Mouse (Mus musculus): Measurements from ENCODE around the gene Gpr160. TPM values are rescaled to one million over a fixed set of nuclear protein-coding genes. Genes with fewer than 3 reads are reported as not detected.

The Gpr160 gene
- polyA plus RNA-seq, 1 experiment from 2014 or later: 12.0 TPM

DNA sequence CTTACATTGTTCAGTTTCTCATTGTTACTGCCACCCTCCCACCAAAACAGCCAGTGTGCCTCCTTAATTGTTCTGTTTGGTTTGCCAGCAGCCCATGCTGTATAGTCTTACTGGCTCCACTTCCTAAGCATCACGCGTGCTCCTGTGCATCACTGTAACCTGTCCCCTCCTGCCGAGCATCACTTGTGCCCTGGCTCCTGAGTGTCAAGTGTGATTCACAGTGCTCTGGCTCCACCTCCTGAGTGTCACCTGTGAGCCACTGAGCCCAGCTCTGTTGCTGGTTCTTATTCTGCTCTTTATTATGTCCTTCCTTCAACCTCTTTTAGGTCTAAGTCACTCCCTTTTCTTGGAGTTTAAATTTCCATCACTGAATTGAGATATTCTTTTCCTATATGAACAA lies 31.7 kb downstream of the Gpr160 start:
- Histone ChIP-seq H3K4me2 (ENCODE audit: low read depth, low read length) (no peak overlapping the region), H3K4me3 (ENCODE audit: low read length) (no peak overlapping the region), H3K9me3 (ENCODE audit: control insufficient read depth, low read length) (no peaks in the 10 kb centered on the region), H3K9ac (ENCODE audit: low read depth, low read length) (no peak overlapping the region), H3K36me3 (ENCODE audit: control insufficient read depth, insufficient read depth, low read length) (no peaks in the 10 kb centered on the region), H3K27ac (ENCODE audit: low read length) (no peak overlapping the region), H3K4me1 (ENCODE audit: control insufficient read depth, insufficient read depth, low read length) (no peaks in the 10 kb centered on the region), H3K27me3 (replicated peaks; ENCODE audit: control insufficient read depth, insufficient read depth, low read length) (no peaks in the 10 kb centered on the region)
- 86% methylated on average over 3 of the region's 3 CpGs for whole genome bisulfite sequencing
- no peak for ATAC-seq

- ATAC-seq: no peak
- H3K4me1 ChIP-seq (ENCODE audit: control insufficient read depth, insufficient read depth, low read length): no peaks in the 10 kb centered on the region
- H3K9me3 ChIP-seq (ENCODE audit: control insufficient read depth, low read length): no peaks in the 10 kb centered on the region
- WGBS: 45% methylated on average over 1 of the region's 1 CpGs
- 0 out of 2 replicates have a peak, but pooled peaks cover 2% of the 10 kb centered on the region for H3K36me3 ChIP-seq (ENCODE audit: control insufficient read depth, insufficient read depth, low read length)
- H3K4me3 ChIP-seq (ENCODE audit: low read length): no peak overlapping the region
- H3K4me2 ChIP-seq (ENCODE audit: low read depth, low read length): no peak overlapping the region
- no peak overlapping the region for H3K27ac ChIP-seq (ENCODE audit: low read length)
- no peak overlapping the region for H3K9ac ChIP-seq (ENCODE audit: low read depth, low read length)
- no peaks in the 10 kb centered on the region for H3K27me3 ChIP-seq (replicated peaks; ENCODE audit: control insufficient read depth, insufficient read depth, low read length)
Measured at GRCm38 (mm10) chr3:30889014-30889413, 33.3 kb downstream of the Gpr160 start.

DNA sequence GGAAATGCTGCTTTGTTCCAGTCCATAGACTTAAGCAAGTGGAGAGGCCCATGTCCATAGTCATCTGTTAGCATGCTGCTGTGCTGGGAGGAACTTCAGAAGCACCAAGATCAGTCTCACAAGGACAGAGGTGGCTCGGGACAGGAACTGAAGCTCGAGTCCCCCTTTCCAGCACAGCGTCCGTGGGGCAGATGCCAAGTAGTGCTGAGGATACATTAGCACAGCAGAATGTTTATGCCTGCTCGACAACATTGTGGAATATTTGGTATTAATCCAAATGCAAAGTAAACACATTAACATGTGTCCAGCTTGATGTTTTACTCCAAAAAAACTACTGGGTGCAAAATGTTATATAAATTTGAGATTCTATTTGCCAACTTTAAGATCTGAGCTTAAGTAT lies 41.0 kb downstream of the Gpr160 start:
- H3K9ac ChIP-seq (ENCODE audit: low read depth, low read length): no peak overlapping the region
- ATAC-seq: no peak
- no peaks in the 10 kb centered on the region for H3K9me3 ChIP-seq (ENCODE audit: control insufficient read depth, low read length)
- 64% methylated on average over 5 of the region's 5 CpGs for WGBS
- no peaks in the 10 kb centered on the region for H3K27me3 ChIP-seq (replicated peaks; ENCODE audit: control insufficient read depth, insufficient read depth, low read length)
- H3K4me3 ChIP-seq (ENCODE audit: low read length): no peak overlapping the region
- H3K27ac ChIP-seq (ENCODE audit: low read length): no peak overlapping the region
- no peak overlapping the region for H3K4me2 ChIP-seq (ENCODE audit: low read depth, low read length)
- H3K4me1 ChIP-seq (ENCODE audit: control insufficient read depth, insufficient read depth, low read length): 0 out of 2 replicates have a peak, but pooled peaks cover 2% of the 10 kb centered on the region
- peaks cover 11% of the 10 kb centered on the region; the same call in 1 of the 2 replicates for H3K36me3 ChIP-seq (ENCODE audit: control insufficient read depth, insufficient read depth, low read length)

- no peaks in the 10 kb centered on the region for H3K27me3 ChIP-seq (replicated peaks; ENCODE audit: control insufficient read depth, insufficient read depth, low read length)
- ATAC-seq: no peak; the same call in 1 of the 2 replicates
- peaks cover 8% of the 10 kb centered on the region; the same call in 1 of the 2 replicates for H3K36me3 ChIP-seq (ENCODE audit: control insufficient read depth, insufficient read depth, low read length)
- WGBS: 78% methylated on average over 8 of the region's 8 CpGs
- no peaks in the 10 kb centered on the region for H3K9me3 ChIP-seq (ENCODE audit: control insufficient read depth, low read length)
- H3K4me2 ChIP-seq (ENCODE audit: low read depth, low read length): no peak overlapping the region
- H3K9ac ChIP-seq (ENCODE audit: low read depth, low read length): no peak overlapping the region
- H3K27ac ChIP-seq (ENCODE audit: low read length): no peak overlapping the region
- H3K4me1 ChIP-seq (ENCODE audit: control insufficient read depth, insufficient read depth, low read length): 0 out of 2 replicates have a peak, but pooled peaks cover 2% of the 10 kb centered on the region
- no peak overlapping the region for H3K4me3 ChIP-seq (ENCODE audit: low read length)
Measured at GRCm38 (mm10) chr3:30899407-30899806, 43.7 kb downstream of the Gpr160 start.

DNA sequence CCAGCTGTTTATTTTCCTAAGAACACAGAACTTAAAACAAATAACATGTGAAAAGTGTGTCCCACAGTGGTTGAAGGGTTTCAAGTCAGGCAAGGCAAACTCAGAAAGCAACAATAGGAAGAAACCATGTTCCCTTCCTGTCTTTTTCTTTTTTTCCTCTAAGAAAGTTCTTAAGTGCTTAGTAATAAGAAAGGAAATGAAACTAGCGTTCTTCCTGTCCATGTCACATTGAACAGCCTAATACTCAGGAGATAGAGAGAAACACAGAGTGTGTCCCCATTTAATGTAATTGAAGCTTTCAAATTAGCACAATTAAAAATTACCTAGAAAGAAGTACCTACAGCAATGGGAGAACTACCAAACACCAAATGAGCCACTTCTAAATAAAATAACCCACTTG lies 48.9 kb downstream of the Gpr160 start:
- Histone ChIP-seq H3K4me2 (ENCODE audit: low read depth, low read length) (no peak overlapping the region), H3K4me3 (ENCODE audit: low read length) (no peak overlapping the region), H3K9me3 (ENCODE audit: control insufficient read depth, low read length) (no peaks in the 10 kb centered on the region), H3K36me3 (ENCODE audit: control insufficient read depth, insufficient read depth, low read length) (peaks cover 15% of the 10 kb centered on the region; the same call in 1 of the 2 replicates), H3K9ac (ENCODE audit: low read depth, low read length) (no peak overlapping the region), H3K27me3 (replicated peaks; ENCODE audit: control insufficient read depth, insufficient read depth, low read length) (no peaks in the 10 kb centered on the region), H3K27ac (ENCODE audit: low read length) (no peak overlapping the region), H3K4me1 (ENCODE audit: control insufficient read depth, insufficient read depth, low read length) (no peaks in the 10 kb centered on the region)
- ATAC-seq: no peak
- WGBS: 89% methylated on average over 1 of the region's 1 CpGs

- Histone ChIP-seq H3K27me3 (replicated peaks; ENCODE audit: control insufficient read depth, insufficient read depth, low read length) (no peaks in the 10 kb centered on the region), H3K4me1 (ENCODE audit: control insufficient read depth, insufficient read depth, low read length) (no peaks in the 10 kb centered on the region), H3K9ac (ENCODE audit: low read depth, low read length) (no peak overlapping the region), H3K36me3 (ENCODE audit: control insufficient read depth, insufficient read depth, low read length) (peaks cover 10% of the 10 kb centered on the region; the same call in 1 of the 2 replicates), H3K9me3 (ENCODE audit: control insufficient read depth, low read length) (no peaks in the 10 kb centered on the region), H3K27ac (ENCODE audit: low read length) (no peak overlapping the region), H3K4me3 (ENCODE audit: low read length) (no peak overlapping the region), H3K4me2 (ENCODE audit: low read depth, low read length) (no peak overlapping the region)
- WGBS: 53% methylated on average over 4 of the region's 4 CpGs
- peak; percentile 33; the same call in 1 of the 2 replicates for ATAC-seq
Measured at GRCm38 (mm10) chr3:30917160-30917559, 61.4 kb downstream of the Gpr160 start.

DNA sequence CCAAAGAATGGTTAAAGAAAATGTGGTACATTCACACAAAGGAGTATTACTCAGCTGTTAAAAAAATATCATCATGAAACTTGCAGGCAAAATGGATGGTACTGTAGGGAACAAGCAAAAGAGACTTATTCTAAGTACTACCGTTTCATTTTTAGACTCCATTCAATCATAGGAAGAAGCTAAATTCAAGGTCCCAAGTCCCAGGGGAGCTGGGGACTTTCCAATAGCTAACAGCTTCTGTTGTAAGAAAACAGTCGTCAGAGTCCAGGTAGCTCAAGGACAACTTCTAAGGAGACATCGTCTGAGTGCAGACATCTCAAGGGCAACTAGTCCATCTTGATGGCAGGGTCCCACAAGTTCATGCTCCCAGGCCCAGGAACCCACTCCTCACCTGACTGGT lies 71.9 kb downstream of the Gpr160 start:
- 91% methylated on average over 3 of the region's 3 CpGs for WGBS
- H3K36me3 ChIP-seq (ENCODE audit: control insufficient read depth, insufficient read depth, low read length): peaks cover 10% of the 10 kb centered on the region
- H3K27ac ChIP-seq (ENCODE audit: low read length): no peak overlapping the region
- no peaks in the 10 kb centered on the region for H3K4me1 ChIP-seq (ENCODE audit: control insufficient read depth, insufficient read depth, low read length)
- H3K9me3 ChIP-seq (ENCODE audit: control insufficient read depth, low read length): no peaks in the 10 kb centered on the region
- H3K4me2 ChIP-seq (ENCODE audit: low read depth, low read length): no peak overlapping the region
- no peak overlapping the region for H3K9ac ChIP-seq (ENCODE audit: low read depth, low read length)
- H3K4me3 ChIP-seq (ENCODE audit: low read length): no peak overlapping the region
- ATAC-seq: no peak
- no peaks in the 10 kb centered on the region for H3K27me3 ChIP-seq (replicated peaks; ENCODE audit: control insufficient read depth, insufficient read depth, low read length)

DNA sequence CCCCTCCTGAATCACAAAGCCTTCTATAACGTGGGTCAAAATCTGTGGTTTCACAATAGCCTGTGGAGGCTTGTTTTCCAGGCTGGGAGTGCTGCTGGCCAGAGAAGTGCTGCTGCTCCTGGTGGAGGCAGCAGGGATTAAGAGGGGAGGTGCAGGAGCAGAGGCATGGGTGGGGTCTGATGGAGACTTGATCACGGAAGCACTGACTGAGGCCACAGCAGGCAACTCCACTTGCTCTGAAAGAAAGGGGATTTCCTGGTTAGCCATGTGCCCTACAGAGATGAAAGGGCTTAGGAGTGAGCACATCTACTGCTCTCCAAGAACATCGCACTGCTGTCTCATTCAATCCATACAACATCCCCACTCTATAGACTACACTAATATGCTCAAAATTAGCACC lies 74.1 kb downstream of the Gpr160 start:
- H3K9me3 ChIP-seq (ENCODE audit: control insufficient read depth, low read length): no peaks in the 10 kb centered on the region
- no peak for ATAC-seq
- no peak overlapping the region for H3K4me3 ChIP-seq (ENCODE audit: low read length)
- no peaks in the 10 kb centered on the region for H3K4me1 ChIP-seq (ENCODE audit: control insufficient read depth, insufficient read depth, low read length)
- 52% methylated on average over 3 of the region's 3 CpGs for WGBS
- H3K27ac ChIP-seq (ENCODE audit: low read length): no peak overlapping the region
- H3K36me3 ChIP-seq (ENCODE audit: control insufficient read depth, insufficient read depth, low read length): peaks cover 10% of the 10 kb centered on the region
- no peaks in the 10 kb centered on the region for H3K27me3 ChIP-seq (replicated peaks; ENCODE audit: control insufficient read depth, insufficient read depth, low read length)
- H3K4me2 ChIP-seq (ENCODE audit: low read depth, low read length): no peak overlapping the region
- no peak overlapping the region for H3K9ac ChIP-seq (ENCODE audit: low read depth, low read length)

DNA sequence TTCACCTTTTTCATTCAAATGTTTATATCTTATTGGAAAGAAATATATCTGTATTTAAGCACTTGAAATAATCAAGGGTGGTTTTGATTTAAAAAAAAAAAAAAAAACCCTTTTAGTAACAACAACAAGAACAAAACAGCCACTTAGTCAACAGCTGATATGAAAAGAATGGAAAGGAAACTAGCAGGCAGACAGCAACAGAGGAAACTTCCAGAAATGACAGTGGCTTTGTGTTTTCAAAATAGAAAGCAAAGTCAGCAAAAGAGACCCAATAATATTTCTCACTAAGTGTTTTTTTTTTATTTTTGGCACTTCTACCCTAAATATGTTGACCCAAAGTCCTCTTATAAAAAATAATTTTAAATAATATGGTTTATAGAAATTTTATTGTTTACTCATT lies 78.6 kb downstream of the Gpr160 start:
- no peak overlapping the region for H3K27ac ChIP-seq (ENCODE audit: low read length)
- no peak for ATAC-seq
- H3K4me1 ChIP-seq (ENCODE audit: control insufficient read depth, insufficient read depth, low read length): no peaks in the 10 kb centered on the region
- H3K9ac ChIP-seq (ENCODE audit: low read depth, low read length): no peak overlapping the region
- H3K9me3 ChIP-seq (ENCODE audit: control insufficient read depth, low read length): no peaks in the 10 kb centered on the region
- no peak overlapping the region for H3K4me2 ChIP-seq (ENCODE audit: low read depth, low read length)
- peaks cover 14% of the 10 kb centered on the region for H3K36me3 ChIP-seq (ENCODE audit: control insufficient read depth, insufficient read depth, low read length)
- no peaks in the 10 kb centered on the region for H3K27me3 ChIP-seq (replicated peaks; ENCODE audit: control insufficient read depth, insufficient read depth, low read length)
- no peak overlapping the region for H3K4me3 ChIP-seq (ENCODE audit: low read length)
